Mouse (Mus musculus): ENCODE results near the gene Fam78a.
"Not testable (repeated sequence)": the region's sequence is repeated elsewhere in the genome, so short reads cannot be mapped to it uniquely, and the experiment has no call there.

- not testable (repeated sequence) for TF ChIP-seq CTCF, EP300 (IDR thresholded peaks at IDR 0.05)
Observed at GRCm38 (mm10) chr2:32040646-32041045, 44.0 kb downstream of the Fam78a start.

All from lung, postnatal 0 days (tissue).